Mouse (Mus musculus): ENCODE measurements around the gene Fbxw7.

Fbxw7 gene

DNA sequence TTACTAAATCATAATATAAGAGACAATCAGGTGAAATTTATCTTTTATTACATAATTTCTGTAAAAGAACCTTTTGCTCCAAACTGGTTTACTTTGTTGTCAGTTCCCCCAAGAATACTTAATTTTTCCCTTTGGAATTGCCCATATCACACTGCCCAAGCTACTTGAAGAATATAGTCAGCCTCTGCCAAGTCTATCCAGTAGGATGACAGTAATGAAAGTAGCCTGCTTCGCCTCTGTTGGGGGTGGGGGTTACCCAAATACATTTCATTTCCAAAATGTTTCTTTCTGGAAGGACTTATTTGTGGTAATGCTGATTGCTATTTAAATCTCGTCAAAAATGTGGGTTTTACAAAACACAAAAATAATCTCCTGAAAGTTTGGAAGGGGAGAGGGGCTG is 136.6 kb downstream of the Fbxw7 start:
- peak; percentile 58 for DNase-seq (ENCODE audit: low spot score)

- peak; percentile 91 for DNase-seq (ENCODE audit: low spot score)
These were observed 137.1 kb downstream of the Fbxw7 start for GRCm38 (mm10) chr3:84952135-84952534.

- peak; percentile 25 for DNase-seq (ENCODE audit: low spot score)
These were observed 137.6 kb downstream of the Fbxw7 start for GRCm38 (mm10) chr3:84952585-84953187.

GRCm38 (mm10) chr3:84955011-84955775 is 140.1 kb downstream of the Fbxw7 start:
- no peak for DNase-seq (ENCODE audit: low spot score)

GRCm38 (mm10) chr3:84955857-84956256 is 140.8 kb downstream of the Fbxw7 start:
- no peak for DNase-seq (ENCODE audit: low spot score)

DNA sequence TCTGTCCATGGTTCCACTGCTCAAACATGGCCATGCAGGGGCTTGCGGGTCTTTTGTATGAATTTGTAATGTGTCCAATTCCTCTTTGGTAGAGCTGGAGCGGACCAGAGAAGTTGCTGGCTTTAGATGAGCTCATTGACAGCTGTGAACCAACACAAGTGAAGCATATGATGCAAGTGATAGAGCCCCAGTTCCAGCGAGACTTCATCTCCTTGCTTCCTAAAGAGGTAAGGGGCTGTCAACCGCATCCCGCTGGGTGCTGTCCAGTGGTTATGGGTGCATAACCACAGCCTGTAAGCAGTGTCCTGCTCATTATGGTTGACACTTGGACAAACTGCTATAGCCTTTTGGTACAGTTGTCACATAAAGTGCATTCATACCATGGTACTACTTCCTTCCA is 150.1 kb downstream of the Fbxw7 start:
- no peak for DNase-seq (ENCODE audit: low spot score)

- DNase-seq (ENCODE audit: low spot score) = no peak
These were observed 152.3 kb downstream of the Fbxw7 start for GRCm38 (mm10) chr3:84967364-84967763.

DNA sequence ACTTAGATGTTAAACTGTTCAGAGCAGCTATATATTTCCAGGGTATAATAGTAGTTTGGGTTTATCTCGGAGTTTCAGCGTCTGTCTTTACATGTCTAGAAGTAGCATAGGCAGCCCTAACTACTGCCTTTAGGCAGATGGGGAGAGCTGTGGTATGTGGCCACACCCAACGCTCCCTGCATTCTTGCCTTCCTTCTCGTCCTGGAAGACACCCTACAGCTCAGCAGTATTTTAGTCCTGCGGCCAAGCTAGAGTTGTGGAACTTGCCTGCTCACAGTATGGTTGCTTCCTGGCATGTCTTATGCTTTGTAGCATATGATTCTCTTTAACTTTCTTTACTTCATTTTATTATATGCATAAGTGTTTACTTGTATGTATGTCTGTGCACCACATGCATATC is 156.5 kb downstream of the Fbxw7 start:
- DNase-seq (ENCODE audit: low spot score) = no peak

DNA sequence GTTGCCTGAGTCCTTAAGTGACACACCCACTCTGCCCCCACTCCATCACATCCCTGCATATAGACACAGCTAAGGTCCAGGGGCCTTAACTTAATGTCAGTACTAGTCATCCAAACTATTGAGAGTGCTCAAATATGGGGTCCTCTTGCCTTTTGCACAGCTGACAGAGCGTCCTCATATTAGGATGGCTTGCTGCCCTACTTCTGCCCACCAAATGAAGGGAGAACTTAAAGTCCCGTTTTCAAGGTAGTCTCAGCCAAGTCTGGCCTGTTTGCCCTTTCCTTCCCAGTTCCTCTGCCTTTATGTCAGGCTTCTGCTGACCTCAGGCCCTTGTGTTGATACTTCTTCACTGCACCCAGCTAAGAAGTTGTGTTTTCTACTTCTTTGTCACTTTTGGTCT is 157.8 kb downstream of the Fbxw7 start:
- DNase-seq (ENCODE audit: low spot score) = no peak

GRCm38 (mm10) chr3:84974193-84974592 is 159.1 kb downstream of the Fbxw7 start:
- DNase-seq (ENCODE audit: low spot score) = no peak

GRCm38 (mm10) chr3:84978676-84979075 is 163.6 kb downstream of the Fbxw7 start:
- no peak for DNase-seq (ENCODE audit: low spot score)

- no peak for DNase-seq (ENCODE audit: low spot score)
These were observed 165.1 kb downstream of the Fbxw7 start for GRCm38 (mm10) chr3:84980158-84980557.

GRCm38 (mm10) chr3:84982688-84983087 is 167.6 kb downstream of the Fbxw7 start:
- no peak for DNase-seq (ENCODE audit: low spot score)

- no peak for DNase-seq (ENCODE audit: low spot score)
These were observed 170.1 kb downstream of the Fbxw7 start for GRCm38 (mm10) chr3:84985121-84985625.

DNA sequence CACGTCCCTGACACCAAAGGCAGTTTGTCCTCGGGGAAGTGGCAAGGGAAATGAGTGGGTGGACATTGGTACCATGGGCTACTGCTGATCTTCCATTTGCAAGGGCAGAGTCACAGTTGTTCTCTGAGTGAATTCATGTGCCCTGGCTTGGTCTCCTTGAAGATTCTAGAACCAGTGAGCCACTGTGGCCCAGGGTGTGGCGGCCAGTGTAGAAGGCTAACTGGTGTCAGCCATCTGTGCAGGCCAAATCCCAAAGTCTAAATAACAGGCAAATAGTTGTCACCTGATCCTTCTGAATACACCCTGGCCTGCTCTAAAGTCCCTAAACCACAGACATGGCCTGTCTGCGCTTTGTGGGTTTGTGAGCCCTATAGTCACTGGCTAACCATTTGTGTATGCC is 173.8 kb downstream of the Fbxw7 start:
- DNase-seq (ENCODE audit: low spot score) = no peak

DNA sequence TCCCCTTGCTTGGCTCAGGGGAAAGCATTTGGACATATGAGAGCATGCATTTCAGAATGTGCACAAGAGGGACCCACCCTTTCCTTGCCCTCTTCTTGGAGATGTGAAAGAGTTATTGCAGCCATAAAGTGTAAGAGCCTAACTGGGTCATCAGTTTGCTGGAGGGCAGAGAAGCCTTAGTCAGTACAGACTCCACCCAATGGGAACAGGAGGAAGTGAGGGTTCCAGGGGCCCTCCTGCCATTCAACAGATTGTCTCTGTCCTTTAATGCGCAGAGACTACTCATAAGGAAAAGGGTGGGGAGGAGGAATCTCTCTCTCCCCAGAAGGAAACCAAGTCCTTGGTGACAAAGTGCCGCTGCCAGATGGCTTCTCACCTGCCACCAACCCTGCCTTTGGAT is 190.2 kb downstream of the Fbxw7 start:
- no peak for DNase-seq (ENCODE audit: low spot score)

GRCm38 (mm10) chr3:85012889-85013288 is 197.8 kb downstream of the Fbxw7 start:
- no peak for DNase-seq (ENCODE audit: low spot score)

DNA sequence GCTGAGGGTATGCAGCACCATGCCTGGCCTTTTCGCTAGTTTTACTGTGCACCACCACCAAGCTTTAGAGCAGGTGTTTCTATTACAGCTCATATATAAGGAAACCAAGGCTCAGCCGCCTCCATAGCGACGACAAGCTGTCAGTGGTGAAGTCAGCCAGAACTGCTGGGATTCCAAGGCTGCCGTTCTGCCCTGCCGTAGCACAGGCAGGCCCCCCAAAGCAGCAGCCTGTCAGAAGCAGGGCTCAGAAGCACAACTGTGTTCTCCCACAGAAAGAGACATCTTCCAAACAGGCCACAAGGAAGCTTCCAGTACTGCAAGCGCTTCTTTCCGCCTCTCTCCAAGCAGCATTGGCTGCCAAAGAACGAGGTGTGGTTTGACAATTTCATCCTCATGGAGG is 200.6 kb downstream of the Fbxw7 start:
- no peak for DNase-seq (ENCODE audit: low spot score)

DNA sequence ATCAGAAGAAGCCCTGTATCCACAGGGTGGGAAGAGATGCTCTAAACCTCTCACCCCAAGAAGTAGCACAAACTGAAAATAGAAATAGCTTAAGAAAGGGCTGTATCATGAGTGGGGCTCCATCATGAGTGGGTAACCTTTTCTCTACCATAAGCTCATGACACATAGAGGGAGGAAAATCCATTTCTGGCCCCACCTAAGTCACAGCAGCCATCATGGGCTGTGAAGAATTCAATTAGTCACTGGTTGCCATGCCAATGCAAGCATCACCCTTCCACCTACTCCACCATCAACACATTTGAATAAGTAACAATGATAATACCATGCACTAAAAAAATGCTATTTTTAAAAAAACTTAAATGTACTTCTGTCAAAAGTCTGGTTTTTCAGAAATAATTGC is 205.1 kb downstream of the Fbxw7 start:
- no peak for DNase-seq (ENCODE audit: low spot score)

DNA sequence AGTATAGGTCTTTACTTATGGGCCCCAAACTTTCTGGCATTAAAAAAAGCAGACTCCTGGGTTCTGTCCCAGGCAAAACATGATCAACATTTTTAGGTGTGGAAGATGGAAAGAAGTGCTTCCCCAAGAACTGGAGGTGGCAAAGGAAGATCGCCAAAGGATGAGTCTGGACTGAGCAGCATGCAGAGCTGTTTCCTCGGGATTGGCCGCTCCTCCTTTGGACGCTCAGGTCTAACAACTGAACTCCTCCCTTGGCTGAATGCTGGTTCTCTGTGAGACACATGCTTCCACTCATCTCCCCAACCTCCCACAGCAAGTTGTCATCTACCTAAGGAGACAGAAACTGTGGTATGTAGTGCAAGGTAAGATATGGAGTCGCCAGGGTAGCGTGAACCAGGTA is 206.7 kb downstream of the Fbxw7 start:
- DNase-seq (ENCODE audit: low spot score) = no peak

DNA sequence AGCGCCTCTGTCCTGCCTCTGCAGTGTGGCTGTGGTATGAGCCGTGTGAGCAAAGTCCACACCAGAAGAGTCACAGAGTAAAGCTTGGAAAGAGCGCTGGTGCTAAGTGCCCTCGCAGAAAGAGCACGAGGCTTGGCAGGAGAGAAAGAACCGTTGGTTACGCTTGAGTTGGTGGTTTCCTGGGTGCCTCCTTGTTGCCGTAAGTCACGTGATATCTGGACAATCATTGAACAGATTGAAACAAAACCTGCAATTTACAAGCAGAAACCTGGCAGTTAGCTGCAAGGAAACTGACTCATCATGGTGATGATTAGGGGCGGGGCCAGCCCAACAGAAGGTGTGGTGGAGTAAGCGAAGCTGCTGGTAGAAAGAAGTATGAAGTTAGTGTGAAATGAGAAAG is 207.7 kb downstream of the Fbxw7 start:
- DNase-seq (ENCODE audit: low spot score) = no peak

- no peak for DNase-seq (ENCODE audit: low spot score)
These were observed 209.2 kb downstream of the Fbxw7 start for GRCm38 (mm10) chr3:85024237-85024636.

GRCm38 (mm10) chr3:85024817-85025705 is 210.0 kb downstream of the Fbxw7 start:
- DNase-seq (ENCODE audit: low spot score) = no peak
